Mouse (Mus musculus) embryonic facial prominence, embryonic 11.5 days (tissue): ENCODE results near the gene Anapc15. TPM values are rescaled to one million over a fixed set of nuclear protein-coding genes. Genes with fewer than 3 reads are reported as not detected.
"Not testable (repeated sequence)": the region's sequence is repeated elsewhere in the genome, so short reads cannot be mapped to it uniquely, and the experiment has no call there.

Experiments
- ATAC-seq: fragments of 200-750 bp; cut with Nextera tagmentation; replicated peaks from 2 replicates; pipeline ENCODE4 v1.8.0; 2017; ENCODE audit warnings: low read depth; ENCODE audit not compliant: insufficient number of reproducible peaks, low FRiP score, low TSS enrichment
- DNase-seq: peaks from one replicate; pipeline ENCODE4 v3.0.0-alpha.2; 2015; ENCODE audit warnings: low spot score
- H3K27ac ChIP-seq: fragments of 300-500 bp; sonication (generic); replicated peaks from 2 replicates; pipeline ENCODE4 v1.5.1; 2014; ENCODE audit warnings: mild to moderate bottlenecking, low read depth, low read length, control low read depth
- H3K27me3 ChIP-seq: fragments of 300-500 bp; sonication (generic); 2 replicates; pipeline ENCODE4 v1.6.1; 2014; ENCODE audit warnings: mild to moderate bottlenecking, low read length, moderate library complexity, mixed read lengths; ENCODE audit not compliant: control insufficient read depth, insufficient read depth
- H3K36me3 ChIP-seq: fragments of 300-500 bp; sonication (generic); replicated peaks from 2 replicates; pipeline ENCODE4 v1.6.1; 2014; ENCODE audit warnings: low read depth, mild to moderate bottlenecking, low read length, moderate library complexity, mixed read lengths; ENCODE audit not compliant: control insufficient read depth, insufficient read depth
- H3K4me1 ChIP-seq: fragments of 300-500 bp; sonication (generic); 2 replicates; pipeline ENCODE4 v1.6.1; 2014; ENCODE audit warnings: low read length, mixed read lengths; ENCODE audit not compliant: control insufficient read depth, insufficient read depth
- H3K4me2 ChIP-seq: fragments of 300-500 bp; sonication (generic); 2 replicates; pipeline ENCODE4 v1.6.1; 2014; ENCODE audit warnings: low read depth, mild to moderate bottlenecking, control low read depth, low read length, moderate library complexity
- H3K4me3 ChIP-seq: fragments of 300-500 bp; sonication (generic); 2 replicates; pipeline ENCODE4 v1.5.1; 2014; ENCODE audit warnings: low read depth, low read length, control low read depth
- H3K9ac ChIP-seq: fragments of 300-500 bp; sonication (generic); replicated peaks from 2 replicates; pipeline ENCODE4 v1.6.1; 2014; ENCODE audit warnings: mild to moderate bottlenecking, control low read depth, low read length
- H3K9me3 ChIP-seq: fragments of 300-500 bp; sonication (generic); replicated peaks from 2 replicates; pipeline ENCODE4 v1.6.1; 2016; ENCODE audit warnings: mild to moderate bottlenecking, low read length, inconsistent platforms, mixed read lengths; ENCODE audit not compliant: control insufficient read depth
- WGBS: fragments of 180-500 bp; shearing (Covaris S2); extraction: QIAGEN DNeasy Blood & Tissue Kit; methylation state at CpG from one replicate; pipeline ENCODE4 v1.1.7; 2014; 5-methylcytosine and 5-hydroxymethylcytosine counted together
- microRNA-seq: library from miRNA; unstranded; fragments of <30 nt; microRNA quantifications from one replicate; pipeline ENCODE4, GENCODE M21; 2016; ENCODE audit warnings: borderline number of aligned reads
- polyA plus RNA-seq: library from polyadenylated mRNA; unstranded; fragments of >200 nt; fragmentation: Nextera tagmentation; extraction: Ambion mirVana; gene quantifications from 2 replicates; pipeline ENCODE4 v1.2.1, GENCODE M21; 2014

Anapc15 gene
- polyA plus RNA-seq, 1 experiment from 2014 or later = 92.7 TPM

GRCm38 (mm10) chr7:101949008-101949407, 85.5 kb downstream of the Anapc15 start:
- not testable (repeated sequence) for ATAC-seq, DNase-seq

More at GRCm38 (mm10) chr7:101949008-101949407, 85.5 kb downstream of the Anapc15 start:
- H3K4me3 ChIP-seq, H3K4me2 ChIP-seq, H3K4me1 ChIP-seq, H3K9ac ChIP-seq, H3K27ac ChIP-seq, H3K36me3 ChIP-seq, H3K27me3 ChIP-seq, H3K9me3 ChIP-seq: not testable (repeated sequence)
- 91% methylated on average over 5 of the region's 5 CpGs for WGBS

Small RNA genes lying within 50 kb of the gene (microRNA-seq; reads per million reads assigned to microRNA genes)
- not detected for gene Gm22655

Other genes with a start within 250 kb of the Anapc15 start
- 35.8 and 38.4 TPM in 2 replicates for gene Clpb, start 200.1 kb upstream of the Anapc15 start, polyA plus RNA-seq
- gene Phox2a, start 45.4 kb upstream of the Anapc15 start, polyA plus RNA-seq = 0.34 and 0.57 TPM in 2 replicates
- 30.5 and 34.4 TPM in 2 replicates for gene Inppl1, start 25.5 kb upstream of the Anapc15 start, polyA plus RNA-seq
- gene Folr2, start 6.5 kb upstream of the Anapc15 start, polyA plus RNA-seq = 0.50 TPM in 1 of 2 replicates, not detected in the other
- 0.91 and 4.9 TPM in 2 replicates for gene Folr1, start 7.1 kb downstream of the Anapc15 start, polyA plus RNA-seq
- gene Lamtor1, start 42.2 kb downstream of the Anapc15 start, polyA plus RNA-seq = 127 and 149 TPM in 2 replicates
- gene Tomt, start 42.6 kb downstream of the Anapc15 start, polyA plus RNA-seq = 0.26 and 0.27 TPM in 2 replicates
- gene Lrrc51, start 70.2 kb downstream of the Anapc15 start, polyA plus RNA-seq = 11.0 and 12.1 TPM in 2 replicates
- 107 and 110 TPM in 2 replicates for gene Numa1, start 70.4 kb downstream of the Anapc15 start, polyA plus RNA-seq
- 1.6 TPM in 2 replicates for gene Il18bp, start 155.0 kb downstream of the Anapc15 start, polyA plus RNA-seq
- 26.9 and 28.9 TPM in 2 replicates for gene Rnf121, start 201.8 kb downstream of the Anapc15 start, polyA plus RNA-seq
- gene Xndc1, start 201.8 kb downstream of the Anapc15 start, polyA plus RNA-seq = 23.0 and 23.8 TPM in 2 replicates
- gene Xntrpc, start 202.0 kb downstream of the Anapc15 start, polyA plus RNA-seq = 1.4 and 1.9 TPM in 2 replicates
- not detected in 2 replicates for gene Trpc2, start 219.4 kb downstream of the Anapc15 start, polyA plus RNA-seq
- 0.96 and 1.1 TPM in 2 replicates for gene Art1, start 238.0 kb downstream of the Anapc15 start, polyA plus RNA-seq
- 1.7 and 1.9 TPM in 2 replicates for gene Art5, start 245.8 kb downstream of the Anapc15 start, polyA plus RNA-seq